Mouse (Mus musculus): ENCODE measurements around the gene Ifi27l2a. TPM values are rescaled to one million over a fixed set of nuclear protein-coding genes. Genes with fewer than 3 reads are reported as not detected.
"Not testable (repeated sequence)": the region's sequence is repeated elsewhere in the genome, so short reads cannot be mapped to it uniquely, and the experiment has no call there.

Ifi27l2a gene
- polyA plus RNA-seq (2014; fragmentation: Nextera tagmentation; extraction: Ambion mirVana) = 1.2 and 1.5 TPM in 2 replicates

DNA sequence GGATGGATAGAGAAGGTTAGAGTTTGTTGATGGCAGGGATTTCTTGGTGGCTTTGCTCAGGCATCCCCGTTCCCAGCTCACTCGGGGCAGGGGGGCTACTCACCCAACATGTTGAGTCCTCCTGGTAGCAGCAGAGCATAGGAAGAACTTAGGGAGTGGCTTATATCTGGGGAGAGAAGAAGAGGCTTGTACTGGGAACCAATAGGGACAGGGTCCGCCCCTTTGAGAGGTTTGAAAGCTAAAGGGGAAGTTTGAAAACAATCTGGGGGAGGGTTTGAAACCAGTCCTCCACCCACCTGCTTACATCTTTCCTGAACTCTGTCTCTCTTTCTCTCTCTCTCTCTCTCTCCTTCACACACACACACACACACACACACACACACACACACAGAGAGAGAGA, at the start of gene Ifi27l2a:
Ifi27l2a (minus strand) TSS at position 157 of the 400 bp plus-strand sequence.
- Histone ChIP-seq H3K4me2 (no peak within 1 kb of the TSS), H3K4me1 (replicated peaks; ENCODE audit: control insufficient read depth, insufficient read depth, low read length) (no peaks in the 10 kb centered on the region), H3K36me3 (ENCODE audit: control insufficient read depth, insufficient read depth, low read length) (no peaks in the 10 kb centered on the region), H3K4me3 (ENCODE audit: low read depth, low read length) (no peak within 1 kb of the TSS), H3K27me3 (replicated peaks; ENCODE audit: control insufficient read depth, insufficient read depth, low read length) (no peaks in the 10 kb centered on the region), H3K9me3 (ENCODE audit: control insufficient read depth, low read length) (no peaks in the 10 kb centered on the region), H3K27ac (ENCODE audit: low read depth, low read length) (no peak within 1 kb of the TSS), H3K9ac (ENCODE audit: low read depth, low read length) (no peak within 1 kb of the TSS)
- DNase-seq (ENCODE audit: low spot score) = no peak
- 45% methylated on average over 3 of the region's 3 CpGs for WGBS
- ATAC-seq (replicated peaks; ENCODE audit: low FRiP score) = no peak

DNA sequence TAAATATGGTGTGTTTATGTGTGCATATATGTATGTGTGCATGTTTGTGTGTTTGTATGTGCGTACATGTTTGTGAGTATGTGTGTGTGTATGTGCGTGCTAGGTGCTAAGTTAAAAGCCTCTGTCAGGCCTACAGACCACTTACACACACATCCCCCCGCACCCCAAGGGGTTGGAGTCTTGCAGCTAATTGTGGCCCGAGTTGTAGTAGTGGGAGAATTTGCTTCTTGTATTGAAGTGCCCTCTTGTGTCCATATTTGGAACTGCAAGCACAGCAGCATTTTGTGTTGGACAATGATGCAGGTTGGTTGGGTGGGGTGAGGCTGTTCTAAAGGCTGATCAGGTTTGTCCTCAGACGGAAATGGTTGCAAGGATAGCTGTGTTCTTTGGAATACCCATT, 49.3 kb upstream of the Ifi27l2a start:
- Histone ChIP-seq H3K4me2 (no peak overlapping the region), H3K27ac (ENCODE audit: low read depth, low read length) (no peak overlapping the region), H3K4me1 (replicated peaks; ENCODE audit: control insufficient read depth, insufficient read depth, low read length) (no peaks in the 10 kb centered on the region), H3K27me3 (replicated peaks; ENCODE audit: control insufficient read depth, insufficient read depth, low read length) (no peaks in the 10 kb centered on the region), H3K9ac (ENCODE audit: low read depth, low read length) (no peak overlapping the region), H3K4me3 (ENCODE audit: low read depth, low read length) (no peak overlapping the region), H3K9me3 (ENCODE audit: control insufficient read depth, low read length) (no peaks in the 10 kb centered on the region), H3K36me3 (ENCODE audit: control insufficient read depth, insufficient read depth, low read length) (no peaks in the 10 kb centered on the region)
- DNase-seq (ENCODE audit: low spot score) (peak; percentile 47), ATAC-seq (replicated peaks; ENCODE audit: low FRiP score) (peak; percentile 33; the same call in 1 of the 2 replicates)
- 31% methylated on average over 5 of the region's 5 CpGs for WGBS

DNA sequence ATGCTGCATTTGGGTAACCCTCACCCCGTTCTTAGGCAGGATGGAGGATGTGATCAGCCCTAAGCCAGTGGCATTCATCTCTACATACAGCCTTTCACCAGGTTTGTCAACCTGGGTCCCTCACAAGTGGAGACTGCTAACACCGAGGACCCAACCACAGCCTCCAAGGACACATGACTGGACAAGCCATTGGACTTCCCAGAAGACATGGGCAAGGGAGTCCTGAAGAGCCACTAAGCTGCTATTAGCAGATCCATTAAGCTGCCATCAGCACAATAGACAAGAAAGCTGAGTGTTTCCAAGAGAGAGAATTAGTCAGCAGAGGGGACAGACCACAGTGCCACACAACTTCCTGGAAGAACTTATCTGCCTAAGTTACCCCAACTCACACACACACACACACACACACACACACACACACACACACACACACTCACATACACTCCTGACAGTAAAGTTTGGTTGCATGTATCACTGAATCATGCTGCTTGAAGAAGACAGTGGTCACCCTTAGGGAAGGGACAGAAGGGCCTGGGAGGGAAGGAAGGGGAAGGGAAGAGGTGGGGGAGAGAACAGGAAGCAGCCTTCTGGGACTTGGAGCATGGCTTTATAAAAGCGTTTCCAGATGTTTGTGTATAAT, 47.7 kb upstream of the Ifi27l2a start:
- Histone ChIP-seq H3K9ac (ENCODE audit: low read depth, low read length) (no peak overlapping the region), H3K4me3 (ENCODE audit: low read depth, low read length) (no peak overlapping the region), H3K4me1 (replicated peaks; ENCODE audit: control insufficient read depth, insufficient read depth, low read length) (no peaks in the 10 kb centered on the region), H3K27me3 (replicated peaks; ENCODE audit: control insufficient read depth, insufficient read depth, low read length) (no peaks in the 10 kb centered on the region), H3K4me2 (no peak overlapping the region), H3K27ac (ENCODE audit: low read depth, low read length) (no peak overlapping the region), H3K36me3 (ENCODE audit: control insufficient read depth, insufficient read depth, low read length) (no peaks in the 10 kb centered on the region), H3K9me3 (ENCODE audit: control insufficient read depth, low read length) (no peaks in the 10 kb centered on the region)
- WGBS = 61% methylated on average over 3 of the region's 3 CpGs
- ATAC-seq (replicated peaks; ENCODE audit: low FRiP score) (no peak), DNase-seq (ENCODE audit: low spot score) (no peak)

GRCm38 (mm10) chr12:103487750-103488149, 44.3 kb upstream of the Ifi27l2a start:
- no peaks in the 10 kb centered on the region for H3K36me3 ChIP-seq (ENCODE audit: control insufficient read depth, insufficient read depth, low read length)
- no peaks in the 10 kb centered on the region for H3K27me3 ChIP-seq (replicated peaks; ENCODE audit: control insufficient read depth, insufficient read depth, low read length)
- no peak overlapping the region for H3K4me3 ChIP-seq (ENCODE audit: low read depth, low read length)
- 61% methylated on average over 2 of the region's 2 CpGs for WGBS
- H3K4me2 ChIP-seq = no peak overlapping the region
- H3K27ac ChIP-seq (ENCODE audit: low read depth, low read length) = no peak overlapping the region
- DNase-seq (ENCODE audit: low spot score) (no peak), ATAC-seq (replicated peaks; ENCODE audit: low FRiP score) (no peak)
- H3K9ac ChIP-seq (ENCODE audit: low read depth, low read length) = no peak overlapping the region
- no peaks in the 10 kb centered on the region for H3K4me1 ChIP-seq (replicated peaks; ENCODE audit: control insufficient read depth, insufficient read depth, low read length)
- H3K9me3 ChIP-seq (ENCODE audit: control insufficient read depth, low read length) = no peaks in the 10 kb centered on the region

- H3K4me2 ChIP-seq = no peak overlapping the region
- H3K4me3 ChIP-seq (ENCODE audit: low read depth, low read length) = no peak overlapping the region
- no peak overlapping the region for H3K9ac ChIP-seq (ENCODE audit: low read depth, low read length)
- H3K4me1 ChIP-seq (replicated peaks; ENCODE audit: control insufficient read depth, insufficient read depth, low read length) = no peaks in the 10 kb centered on the region
- WGBS = 50% methylated on average over 4 of the region's 4 CpGs
- H3K27ac ChIP-seq (ENCODE audit: low read depth, low read length) = no peak overlapping the region
- H3K9me3 ChIP-seq (ENCODE audit: control insufficient read depth, low read length) = no peaks in the 10 kb centered on the region
- ATAC-seq (replicated peaks; ENCODE audit: low FRiP score) (no peak), DNase-seq (ENCODE audit: low spot score) (no peak)
- no peaks in the 10 kb centered on the region for H3K27me3 ChIP-seq (replicated peaks; ENCODE audit: control insufficient read depth, insufficient read depth, low read length)
- H3K36me3 ChIP-seq (ENCODE audit: control insufficient read depth, insufficient read depth, low read length) = no peaks in the 10 kb centered on the region
Measured at GRCm38 (mm10) chr12:103487276-103487675, 43.8 kb upstream of the Ifi27l2a start.

DNA sequence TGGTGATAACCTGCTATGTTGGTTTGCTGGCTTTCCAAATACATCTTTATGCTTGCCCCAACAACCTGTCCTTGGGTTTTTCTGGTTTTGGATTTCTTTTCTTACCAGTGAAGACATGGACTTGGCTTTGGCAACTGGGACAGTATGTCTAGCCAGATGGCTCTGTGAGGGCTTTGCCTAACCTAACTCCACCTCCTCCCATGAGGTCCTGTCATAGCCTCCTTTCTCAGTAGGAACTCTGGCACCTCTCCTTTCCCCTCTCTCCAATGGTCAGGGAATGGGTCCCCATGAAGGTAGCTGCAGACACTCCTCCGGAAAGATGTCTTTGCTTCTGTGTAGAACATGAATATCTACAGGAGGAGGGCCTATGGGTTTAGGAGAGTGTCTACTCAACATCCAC, 43.2 kb upstream of the Ifi27l2a start:
- H3K4me1 ChIP-seq (replicated peaks; ENCODE audit: control insufficient read depth, insufficient read depth, low read length) = no peaks in the 10 kb centered on the region
- H3K4me2 ChIP-seq = no peak overlapping the region
- no peaks in the 10 kb centered on the region for H3K36me3 ChIP-seq (ENCODE audit: control insufficient read depth, insufficient read depth, low read length)
- H3K9ac ChIP-seq (ENCODE audit: low read depth, low read length) = no peak overlapping the region
- H3K9me3 ChIP-seq (ENCODE audit: control insufficient read depth, low read length) = no peaks in the 10 kb centered on the region
- no peak for ATAC-seq (replicated peaks; ENCODE audit: low FRiP score)
- WGBS = 68% methylated on average over 1 of the region's 1 CpGs
- DNase-seq (ENCODE audit: low spot score) = no peak
- H3K27me3 ChIP-seq (replicated peaks; ENCODE audit: control insufficient read depth, insufficient read depth, low read length) = no peaks in the 10 kb centered on the region
- H3K27ac ChIP-seq (ENCODE audit: low read depth, low read length) = no peak overlapping the region
- no peak overlapping the region for H3K4me3 ChIP-seq (ENCODE audit: low read depth, low read length)

- 66% methylated on average over 9 of the region's 9 CpGs for WGBS
- H3K36me3 ChIP-seq (ENCODE audit: control insufficient read depth, insufficient read depth, low read length); H3K4me3 ChIP-seq (ENCODE audit: low read depth, low read length); H3K4me2 ChIP-seq; H3K9ac ChIP-seq (ENCODE audit: low read depth, low read length); ATAC-seq (replicated peaks; ENCODE audit: low FRiP score); H3K27me3 ChIP-seq (replicated peaks; ENCODE audit: control insufficient read depth, insufficient read depth, low read length); H3K27ac ChIP-seq (ENCODE audit: low read depth, low read length); H3K9me3 ChIP-seq (ENCODE audit: control insufficient read depth, low read length); H3K4me1 ChIP-seq (replicated peaks; ENCODE audit: control insufficient read depth, insufficient read depth, low read length); DNase-seq (ENCODE audit: low spot score): not testable (repeated sequence)
Measured at GRCm38 (mm10) chr12:103484200-103484972, 40.9 kb upstream of the Ifi27l2a start.

- Histone ChIP-seq H3K9ac (ENCODE audit: low read depth, low read length) (no peak overlapping the region), H3K4me2 (no peak overlapping the region), H3K9me3 (ENCODE audit: control insufficient read depth, low read length) (no peaks in the 10 kb centered on the region), H3K27me3 (replicated peaks; ENCODE audit: control insufficient read depth, insufficient read depth, low read length) (no peaks in the 10 kb centered on the region), H3K36me3 (ENCODE audit: control insufficient read depth, insufficient read depth, low read length) (no peaks in the 10 kb centered on the region), H3K27ac (ENCODE audit: low read depth, low read length) (no peak overlapping the region), H3K4me3 (ENCODE audit: low read depth, low read length) (no peak overlapping the region), H3K4me1 (replicated peaks; ENCODE audit: control insufficient read depth, insufficient read depth, low read length) (no peaks in the 10 kb centered on the region)
- 55% methylated on average over 2 of the region's 2 CpGs for WGBS
- no peak for ATAC-seq (replicated peaks; ENCODE audit: low FRiP score)
- no peak for DNase-seq (ENCODE audit: low spot score)
Measured at GRCm38 (mm10) chr12:103482781-103483180, 39.3 kb upstream of the Ifi27l2a start.

GRCm38 (mm10) chr12:103481671-103482070, 38.2 kb upstream of the Ifi27l2a start:
- H3K27ac ChIP-seq (ENCODE audit: low read depth, low read length) = no peak overlapping the region
- H3K4me3 ChIP-seq (ENCODE audit: low read depth, low read length) = no peak overlapping the region
- no peaks in the 10 kb centered on the region for H3K4me1 ChIP-seq (replicated peaks; ENCODE audit: control insufficient read depth, insufficient read depth, low read length)
- H3K9me3 ChIP-seq (ENCODE audit: control insufficient read depth, low read length) = no peaks in the 10 kb centered on the region
- H3K27me3 ChIP-seq (replicated peaks; ENCODE audit: control insufficient read depth, insufficient read depth, low read length) = no peaks in the 10 kb centered on the region
- H3K9ac ChIP-seq (ENCODE audit: low read depth, low read length) = no peak overlapping the region
- no peak for DNase-seq (ENCODE audit: low spot score)
- H3K4me2 ChIP-seq = no peak overlapping the region
- ATAC-seq (replicated peaks; ENCODE audit: low FRiP score) = no peak
- WGBS = 72% methylated on average over 5 of the region's 5 CpGs
- H3K36me3 ChIP-seq (ENCODE audit: control insufficient read depth, insufficient read depth, low read length) = no peaks in the 10 kb centered on the region
